Mouse (Mus musculus) left cerebral cortex, adult 11 months (tissue): ENCODE data around the gene Pon3.
"Not testable (repeated sequence)": the region's sequence is repeated elsewhere in the genome, so short reads cannot be mapped to it uniquely, and the experiment has no call there.

Experiments
- DNase-seq: peaks from one replicate; pipeline ENCODE4 v3.0.0; 2022; ENCODE audit warnings: low spot score

The Pon3 gene

GRCm38 (mm10) chr6:5254869-5255268 lies 1.2 kb downstream of the Pon3 start:
- DNase-seq: no peak

- DNase-seq: no peak
These were observed 10.2 kb downstream of the Pon3 start for GRCm38 (mm10) chr6:5245926-5246325.

- DNase-seq: no peak
These were observed 17.3 kb downstream of the Pon3 start for GRCm38 (mm10) chr6:5238799-5239198.

- DNase-seq: no peak
These were observed 18.6 kb downstream of the Pon3 start for GRCm38 (mm10) chr6:5237510-5237909.

- DNase-seq: no peak
These were observed 19.2 kb downstream of the Pon3 start for GRCm38 (mm10) chr6:5236843-5237371.

- no peak for DNase-seq
These were observed 21.5 kb downstream of the Pon3 start for GRCm38 (mm10) chr6:5234563-5234962.

GRCm38 (mm10) chr6:5233812-5234211 lies 22.3 kb downstream of the Pon3 start:
- no peak for DNase-seq

- DNase-seq: no peak
These were observed 24.1 kb downstream of the Pon3 start for GRCm38 (mm10) chr6:5232022-5232421.

- DNase-seq: no peak
These were observed 25.8 kb downstream of the Pon3 start for GRCm38 (mm10) chr6:5230261-5230660.

- not testable (repeated sequence) for DNase-seq
These were observed 32.5 kb downstream of the Pon3 start for GRCm38 (mm10) chr6:5223551-5223950.

- DNase-seq: no peak
These were observed 34.0 kb downstream of the Pon3 start for GRCm38 (mm10) chr6:5222080-5222479.

GRCm38 (mm10) chr6:5218190-5218589 lies 37.9 kb downstream of the Pon3 start:
- DNase-seq: no peak

GRCm38 (mm10) chr6:5207817-5208216 lies 48.3 kb downstream of the Pon3 start:
- DNase-seq: no peak

- DNase-seq: no peak
These were observed 56.2 kb downstream of the Pon3 start for GRCm38 (mm10) chr6:5199916-5200315.

- no peak for DNase-seq
These were observed 56.6 kb downstream of the Pon3 start for GRCm38 (mm10) chr6:5199376-5199905.

GRCm38 (mm10) chr6:5198590-5198989 lies 57.5 kb downstream of the Pon3 start:
- DNase-seq: no peak

GRCm38 (mm10) chr6:5193693-5194092 lies 62.4 kb downstream of the Pon3 start, which contains the start of gene Pon1:
Gene Pon1 (minus strand): TSS chr6:5193946.
- no peak for DNase-seq

- DNase-seq: no peak
These were observed 65.3 kb downstream of the Pon3 start for GRCm38 (mm10) chr6:5190761-5191160.

GRCm38 (mm10) chr6:5189507-5189906 lies 66.6 kb downstream of the Pon3 start:
- no peak for DNase-seq

GRCm38 (mm10) chr6:5188938-5189337 lies 67.1 kb downstream of the Pon3 start:
- DNase-seq: no peak

GRCm38 (mm10) chr6:5188036-5188435 lies 68.0 kb downstream of the Pon3 start:
- no peak for DNase-seq

GRCm38 (mm10) chr6:5187586-5187985 lies 68.5 kb downstream of the Pon3 start:
- no peak for DNase-seq

GRCm38 (mm10) chr6:5186229-5186950 lies 69.7 kb downstream of the Pon3 start:
- no peak for DNase-seq

GRCm38 (mm10) chr6:5180645-5181044 lies 75.4 kb downstream of the Pon3 start:
- no peak for DNase-seq
